Mouse (Mus musculus) heart, adult 2 months (tissue): Measurements from ENCODE around the gene Ttpal. TPM values are rescaled to one million over a fixed set of nuclear protein-coding genes. Genes with fewer than 3 reads are reported as not detected.

Experiments
- DNase-seq, 2 experiments: peaks; one replicate each; pipeline ENCODE4 v3.0.0; 2021
- H3K27ac ChIP-seq: fragments of 200-600 bp; 2 replicates; pipeline ENCODE4 v1.8.1; 2022
- H3K27me3 ChIP-seq: fragments of 200-500 bp; 2 replicates; pipeline ENCODE4 v1.6.1; 2012; ENCODE audit warnings: mild to moderate bottlenecking, low read length, inconsistent platforms, mixed read lengths; ENCODE audit not compliant: control insufficient read depth, insufficient read depth
- H3K36me3 ChIP-seq: fragments of 200-500 bp; 2 replicates; pipeline ENCODE4 v1.6.1; 2012; ENCODE audit warnings: low read length, inconsistent platforms; ENCODE audit not compliant: control insufficient read depth, insufficient read depth
- H3K4me1 ChIP-seq: fragments of 200-500 bp; 2 replicates; pipeline ENCODE4 v1.6.1; 2011; ENCODE audit warnings: low read length; ENCODE audit not compliant: control insufficient read depth, insufficient read depth
- H3K4me3 ChIP-seq: fragments of 200-600 bp; 2 replicates; pipeline ENCODE4 v1.8.1; 2022
- H3K79me2 ChIP-seq: fragments of 200-500 bp; replicated peaks from 2 replicates; pipeline ENCODE4 v1.6.1; 2012; ENCODE audit warnings: mild to moderate bottlenecking, inconsistent platforms, low read length, moderate library complexity, mixed read lengths; ENCODE audit not compliant: control insufficient read depth, insufficient read depth
- H3K9ac ChIP-seq: fragments of 200-500 bp; 2 replicates; pipeline ENCODE4 v1.6.1; 2012; ENCODE audit warnings: low read depth, mild to moderate bottlenecking, control low read depth, inconsistent platforms, low read length, mixed read lengths
- CTCF ChIP-seq: fragments of 200-600 bp; IDR thresholded peaks from 2 replicates; pipeline ENCODE4 v1.8.1; 2022; ENCODE audit warnings: antibody characterized with exemption, mild to moderate bottlenecking, moderate library complexity
- EP300 ChIP-seq: fragments of 200-500 bp; IDR thresholded peaks from 2 replicates; pipeline ENCODE4 v1.6.1; 2011; ENCODE audit warnings: low read depth, low read length, control low read depth; ENCODE audit not compliant: insufficient read depth
- POLR2A ChIP-seq: fragments of 200-500 bp; IDR thresholded peaks from 2 replicates; pipeline ENCODE4 v1.6.1; 2011; ENCODE audit warnings: mild to moderate bottlenecking, low read depth, low read length, control low read depth; ENCODE audit not compliant: insufficient read depth
- WGBS: fragments of 180-500 bp; shearing (Covaris S2); methylation state at CpG from one replicate; pipeline ENCODE4 v1.1.7; 2018; 5-methylcytosine and 5-hydroxymethylcytosine counted together
- intact Hi-C: fragments of 180-260 bp; cut with DNase I; formaldehyde crosslinking; loops from one replicate; pipeline ENCODE4 v1.15.1; 2025
- polyA plus RNA-seq: library from polyadenylated mRNA; depleted of rRNA; stranded (reverse); fragments of >200 nt; gene quantifications from 2 replicates; pipeline ENCODE4 v1.2.3, GENCODE M21; 2012
- total RNA-seq, 2 experiments: library from RNA; stranded (reverse); gene quantifications; 2 replicates each; pipeline ENCODE4 v1.2.3; 2021

The Ttpal gene
- total and polyA plus RNA-seq, 3 experiments: 11.0 to 13.6 (median 11.0) TPM

DNA sequence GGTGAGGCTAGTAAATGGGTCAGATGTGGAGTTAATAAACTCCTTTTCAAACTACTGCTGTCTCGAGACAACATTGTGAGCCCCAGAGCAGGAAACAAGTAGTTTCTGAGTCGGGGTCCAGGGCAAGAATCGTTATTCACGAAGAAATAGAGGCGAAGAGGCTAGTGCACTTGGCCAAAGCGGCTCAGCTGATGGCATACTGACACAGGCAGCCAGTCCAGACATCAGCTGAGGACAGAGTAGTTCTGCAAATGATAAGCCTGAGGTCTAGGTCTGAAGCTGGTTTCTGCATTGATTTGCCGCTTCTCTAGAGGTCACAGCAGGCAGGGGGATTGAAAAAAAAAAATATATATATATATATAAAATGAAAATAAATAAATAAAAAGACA is 408 bp upstream of the Ttpal start:
- WGBS: 69% methylated on average over 7 of the region's 7 CpGs
- Histone ChIP-seq H3K4me1 (peaks cover 12% of the 10 kb centered on the region), H3K79me2 (no peaks in the 10 kb centered on the region), H3K27ac (peak overlapping the region; percentile 96), H3K27me3 (no peaks in the 10 kb centered on the region), H3K36me3 (peaks cover 7% of the 10 kb centered on the region), H3K4me3 (peak overlapping the region; percentile 96), H3K9ac (peak overlapping the region; percentile 56)
- no peak for TF ChIP-seq POLR2A
- TF ChIP-seq CTCF: no peak
- DNase-seq: no peak
- intact Hi-C loops: loop anchor here (1.0 to 10.0 kb wide), 3 partner anchors 43 to 183 kb away; partner anchors contain the start of gene Serinc3

DNA sequence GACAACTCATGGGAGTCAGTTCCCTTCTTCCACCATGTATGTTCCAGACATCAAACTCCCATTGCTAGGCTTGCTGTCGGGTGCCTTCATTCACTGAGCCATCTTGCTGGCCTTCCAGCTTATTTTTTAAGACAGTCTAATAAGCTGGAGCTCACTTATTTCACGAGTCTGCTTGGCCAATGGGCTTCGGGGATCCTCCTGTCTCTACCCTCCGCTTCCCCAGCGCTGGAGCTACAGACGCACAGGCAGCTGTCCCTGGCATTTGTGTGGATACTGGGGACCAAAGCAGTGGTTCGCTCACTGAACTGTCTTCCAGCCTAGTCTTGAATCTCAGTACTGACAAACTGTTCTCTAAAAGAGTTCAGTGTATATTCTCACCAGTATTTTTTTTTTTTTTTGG is 4.0 kb downstream of the Ttpal start:
- Histone ChIP-seq H3K4me1 (peaks cover 5% of the 10 kb centered on the region), H3K79me2 (no peaks in the 10 kb centered on the region), H3K27me3 (no peaks in the 10 kb centered on the region), H3K36me3 (peaks cover 3% of the 10 kb centered on the region; the same call in 1 of the 2 replicates), H3K9ac (no peak overlapping the region), H3K27ac (no peak overlapping the region), H3K4me3 (no peak overlapping the region)
- intact Hi-C loops: loop anchor here (10.0 kb wide), 1 partner anchor 179 kb away; no protein-coding TSS in a partner anchor
- no peak for TF ChIP-seq EP300
- TF ChIP-seq POLR2A: no peak
- TF ChIP-seq CTCF: no peak
- 88% methylated on average over 7 of the region's 7 CpGs for WGBS
- no peak for DNase-seq

DNA sequence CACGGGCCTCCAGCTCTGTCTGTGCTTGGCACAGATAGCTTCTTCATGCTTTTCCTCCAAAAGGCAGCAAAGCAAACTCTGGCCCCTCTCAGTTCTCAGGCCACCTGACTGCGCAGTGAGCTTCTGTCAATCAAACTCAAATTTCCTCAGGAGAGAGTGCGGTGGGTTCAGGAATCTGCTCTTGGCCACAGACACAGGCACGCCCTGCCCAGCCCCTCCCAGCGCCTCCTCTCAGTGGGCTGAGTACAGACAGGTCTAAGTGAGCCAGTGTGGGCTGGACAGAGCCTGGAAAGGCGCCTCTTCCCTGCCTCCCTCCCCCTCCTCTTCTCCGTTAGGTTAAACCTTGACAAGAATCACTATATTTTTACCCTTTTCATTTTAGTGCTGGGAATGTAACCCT is 5.9 kb downstream of the Ttpal start:
- Histone ChIP-seq H3K36me3 (no peaks in the 10 kb centered on the region), H3K4me3 (no peak overlapping the region), H3K27me3 (no peaks in the 10 kb centered on the region), H3K27ac (no peak overlapping the region), H3K9ac (no peak overlapping the region), H3K4me1 (no peaks in the 10 kb centered on the region), H3K79me2 (no peaks in the 10 kb centered on the region)
- DNase-seq: no peak
- TF ChIP-seq POLR2A: no peak
- TF ChIP-seq CTCF: no peak
- TF ChIP-seq EP300: no peak
- 80% methylated on average over 7 of the region's 7 CpGs for WGBS
- intact Hi-C loops: loop anchor here (10.0 kb wide), 1 partner anchor 177 kb away; no protein-coding TSS in a partner anchor

DNA sequence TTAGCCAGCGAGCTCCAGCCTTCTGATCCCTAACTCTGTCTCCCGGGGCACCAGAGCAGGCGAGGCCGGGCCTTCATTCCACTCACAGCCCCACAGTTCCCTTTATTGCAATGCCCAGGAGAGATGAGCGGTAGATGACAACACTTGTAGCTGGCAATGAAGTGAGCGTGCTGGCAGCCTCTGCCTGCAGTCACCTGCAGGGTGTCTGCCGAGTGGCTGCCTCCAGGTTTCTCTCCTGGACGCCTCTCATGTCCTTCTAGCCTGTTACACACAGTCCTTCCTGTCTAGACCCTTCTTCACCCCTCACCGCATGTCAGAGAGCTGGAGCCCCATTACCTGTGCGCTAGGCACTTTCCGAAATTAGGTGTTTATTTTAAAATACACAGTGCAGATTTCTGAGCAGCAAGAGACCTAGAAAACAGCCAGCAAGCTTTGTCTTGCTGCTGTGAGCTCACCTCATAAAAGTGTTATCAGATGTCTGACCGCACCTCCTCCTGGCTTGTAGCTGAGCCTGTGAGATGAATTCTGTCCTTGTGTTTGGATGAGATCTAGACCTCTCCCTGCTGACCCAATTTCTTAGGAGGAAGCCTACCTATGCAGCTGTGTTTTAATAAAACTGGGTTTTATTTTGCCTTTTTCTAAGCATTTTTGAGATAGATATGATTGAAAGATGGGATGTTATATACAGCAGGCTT is 7.3 kb downstream of the Ttpal start:
- WGBS: 88% methylated on average over 12 of the region's 12 CpGs
- Histone ChIP-seq H3K27me3 (no peaks in the 10 kb centered on the region), H3K9ac (no peak overlapping the region), H3K79me2 (no peaks in the 10 kb centered on the region; the same call in 1 of the 2 replicates), H3K4me3 (no peak overlapping the region), H3K36me3 (no peaks in the 10 kb centered on the region), H3K27ac (no peak overlapping the region), H3K4me1 (no peaks in the 10 kb centered on the region)
- DNase-seq: peak in 1 of 2 experiments; percentile 40
- intact Hi-C loops: loop anchor here (10.0 kb wide), 1 partner anchor 175 kb away; no protein-coding TSS in a partner anchor
- TF ChIP-seq EP300 (no peak), POLR2A (no peak), CTCF (no peak)

DNA sequence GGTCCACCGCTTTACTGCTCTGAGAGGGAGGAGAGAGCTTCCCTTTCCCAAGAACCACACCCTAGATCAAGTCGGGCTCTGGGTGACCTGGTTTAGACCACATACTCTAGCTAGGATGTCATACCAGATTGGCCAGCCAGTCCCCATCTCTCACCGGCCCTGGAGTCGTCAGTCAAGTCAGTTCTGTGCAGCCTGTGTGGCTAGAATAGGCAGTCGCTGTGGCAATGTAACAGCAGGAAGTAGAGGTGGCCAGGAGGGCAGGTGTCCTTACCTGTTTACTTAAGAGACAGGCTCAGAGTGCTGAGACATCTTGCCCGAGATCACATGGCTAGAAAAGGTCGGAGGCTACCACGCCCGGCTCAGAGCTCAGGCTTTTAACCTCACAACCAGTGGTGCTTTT is 9.1 kb downstream of the Ttpal start:
- no peak overlapping the region for H3K4me3 ChIP-seq
- intact Hi-C loops: no loop called here
- no peaks in the 10 kb centered on the region for H3K27me3 ChIP-seq
- no peak overlapping the region for H3K27ac ChIP-seq
- DNase-seq: no peak
- H3K4me1 ChIP-seq: no peaks in the 10 kb centered on the region
- H3K79me2 ChIP-seq: no peaks in the 10 kb centered on the region; the same call in 1 of the 2 replicates
- 83% methylated on average over 9 of the region's 9 CpGs for WGBS
- TF ChIP-seq POLR2A (no peak), CTCF (no peak), EP300 (no peak)
- H3K36me3 ChIP-seq: peaks cover 5% of the 10 kb centered on the region
- no peak overlapping the region for H3K9ac ChIP-seq

DNA sequence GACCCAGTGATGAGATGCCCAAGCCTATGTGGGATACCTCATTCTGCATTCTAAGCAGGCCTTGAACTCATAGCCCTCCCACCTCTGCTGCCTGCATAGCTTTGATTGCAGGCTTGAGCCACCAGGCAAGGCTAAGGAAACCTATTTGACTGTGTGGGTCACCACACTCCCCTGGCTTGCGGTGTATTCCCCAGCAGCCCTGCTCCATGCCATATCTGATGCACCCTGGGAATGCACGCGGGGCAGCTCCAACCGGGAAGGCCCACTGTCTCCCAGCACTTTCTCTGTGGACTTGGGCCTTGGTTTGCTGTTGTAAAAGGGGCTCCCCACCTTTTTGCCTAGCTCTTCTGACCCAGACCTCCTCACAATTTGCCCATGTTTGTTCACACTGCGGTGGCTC is 11.1 kb downstream of the Ttpal start:
- WGBS: 90% methylated on average over 5 of the region's 5 CpGs
- intact Hi-C loops: no loop called here
- H3K36me3 ChIP-seq: peaks cover 5% of the 10 kb centered on the region

More for the DNA sequence above, 11.1 kb downstream of the Ttpal start:
- H3K4me1 ChIP-seq: no peaks in the 10 kb centered on the region
- no peak overlapping the region for H3K27ac ChIP-seq
- H3K9ac ChIP-seq: no peak overlapping the region
- no peak for TF ChIP-seq EP300
- TF ChIP-seq POLR2A: no peak
- no peak for TF ChIP-seq CTCF
- H3K4me3 ChIP-seq: no peak overlapping the region
- DNase-seq: no peak
- no peaks in the 10 kb centered on the region for H3K27me3 ChIP-seq
- H3K79me2 ChIP-seq: no peaks in the 10 kb centered on the region; the same call in 1 of the 2 replicates
